Mouse (Mus musculus) CH12.LX (cell line): ENCODE measurements around the gene Aim2. TPM values are rescaled to one million over a fixed set of nuclear protein-coding genes. Genes with fewer than 3 reads are reported as not detected.

Source experiments
- DNase-seq: peaks from one replicate; pipeline ENCODE4 v3.0.0-alpha.2; 2013; ENCODE audit errors: extremely low read depth
- H3K27ac ChIP-seq: 2 replicates; pipeline ENCODE4 v1.5.1; 2012; ENCODE audit warnings: low read depth, mild to moderate bottlenecking, control low read depth, moderate library complexity; ENCODE audit not compliant: insufficient read depth
- H3K27me3 ChIP-seq: replicated peaks from 2 replicates; pipeline ENCODE3; 2012; ENCODE audit warnings: inconsistent platforms
- H3K36me3 ChIP-seq, 2 experiments: replicated peaks in 1 of 2; 2 replicates each; pipeline versions ENCODE3 to v1.6.1; 2012; ENCODE audit warnings: inconsistent platforms in 1 of 2, low read length in 1 of 2, mild to moderate bottlenecking in 1 of 2, mixed read lengths in 1 of 2, moderate library complexity in 1 of 2; ENCODE audit not compliant: control insufficient read depth in 1 of 2, insufficient read depth in 1 of 2
- H3K4me1 ChIP-seq, 2 experiments: 2 replicates each; pipeline ENCODE4 v1.6.1; 2012; ENCODE audit warnings: inconsistent platforms in 1 of 2, moderate library complexity in 1 of 2; ENCODE audit not compliant: insufficient read depth in 2 of 2, control insufficient read depth in 1 of 2
- H3K4me2 ChIP-seq: 2 replicates; pipeline ENCODE4 v1.6.1; 2012; ENCODE audit warnings: low read depth, mild to moderate bottlenecking, control low read depth; ENCODE audit not compliant: poor library complexity, insufficient read depth, severe bottlenecking
- H3K4me3 ChIP-seq, 3 experiments: fragments of 150-350 bp in 1 of 3; sonication (generic) in 1 of 3; replicated peaks in 1 of 3; 2 replicates each; pipeline versions ENCODE3 to v1.5.1; 2011 to 2012; ENCODE audit warnings: low read depth in 2 of 3, low read length in 2 of 3, mild to moderate bottlenecking in 2 of 3, moderate library complexity in 2 of 3, control low read depth in 1 of 3, improper control_type of control experiment in 1 of 3, inconsistent platforms in 1 of 3, mixed read lengths in 1 of 3; ENCODE audit not compliant: poor library complexity in 1 of 3
- H3K79me2 ChIP-seq: replicated peaks from 2 replicates; pipeline ENCODE4 v1.6.1; 2012; ENCODE audit warnings: mild to moderate bottlenecking, moderate library complexity; ENCODE audit not compliant: control insufficient read depth, poor library complexity, insufficient read depth, severe bottlenecking; ENCODE audit errors: extremely low read depth
- H3K9ac ChIP-seq: 2 replicates; pipeline ENCODE4 v1.6.1; 2012; ENCODE audit warnings: low read depth, mild to moderate bottlenecking, control low read depth, moderate library complexity; ENCODE audit not compliant: insufficient read depth
- H3K9me3 ChIP-seq: replicated peaks from 2 replicates; pipeline ENCODE3; 2012; ENCODE audit warnings: low read length, inconsistent platforms, mixed read lengths
- BHLHE40 ChIP-seq: IDR thresholded peaks from 2 replicates; pipeline ENCODE4 v1.6.1; 2011; ENCODE audit warnings: mild to moderate bottlenecking, low read depth, low read length, improper control_type of control experiment
- CHD2 ChIP-seq: IDR thresholded peaks from 2 replicates; pipeline ENCODE4 v1.6.1; 2011; ENCODE audit warnings: low read length, improper control_type of control experiment
- CTCF ChIP-seq, 2 experiments: IDR thresholded peaks in 1 of 2; conservative IDR thresholded peaks in 1 of 2; 2 replicates each; pipeline ENCODE4 v1.5.1; 2011 to 2012; ENCODE audit warnings: low read depth in 2 of 2, low read length in 2 of 2, improper control_type of control experiment in 1 of 2, inconsistent platforms in 1 of 2, mild to moderate bottlenecking in 1 of 2, moderate library complexity in 1 of 2
- E2F4 ChIP-seq: IDR thresholded peaks from 2 replicates; pipeline ENCODE4 v1.6.1; 2011; ENCODE audit warnings: low read depth, low read length, improper control_type of control experiment; ENCODE audit not compliant: insufficient replicate concordance
- ETS1 ChIP-seq: conservative IDR thresholded peaks from 2 replicates; pipeline ENCODE4 v1.6.1; 2012; ENCODE audit warnings: low read depth, mild to moderate bottlenecking, inconsistent platforms, low read length, improper control_type of control experiment, moderate library complexity
- IRF4 ChIP-seq: IDR thresholded peaks from 2 replicates; pipeline ENCODE4 v1.6.1; 2014; ENCODE audit warnings: low read depth, mild to moderate bottlenecking, inconsistent platforms, low read length, improper control_type of control experiment
- JUN ChIP-seq: IDR thresholded peaks from 2 replicates; pipeline ENCODE4 v1.6.1; 2011; ENCODE audit warnings: low read depth, mild to moderate bottlenecking, low read length, improper control_type of control experiment, moderate library complexity; ENCODE audit not compliant: insufficient read depth
- MAFK ChIP-seq: IDR thresholded peaks from 2 replicates; pipeline ENCODE4 v1.6.1; 2011; ENCODE audit warnings: low read length, improper control_type of control experiment; ENCODE audit not compliant: insufficient replicate concordance
- MEF2A ChIP-seq: IDR thresholded peaks from 2 replicates; pipeline ENCODE4 v1.6.1; 2014; ENCODE audit warnings: low read depth, mild to moderate bottlenecking, inconsistent platforms, low read length, improper control_type of control experiment, borderline replicate concordance
- MXI1 ChIP-seq: IDR thresholded peaks from 2 replicates; pipeline ENCODE4 v1.6.1; 2011; ENCODE audit warnings: mild to moderate bottlenecking, low read depth, low read length, improper control_type of control experiment
- MYC ChIP-seq: IDR thresholded peaks from 2 replicates; pipeline ENCODE4 v1.6.1; 2011; ENCODE audit warnings: low read depth, mild to moderate bottlenecking, improper control_type of control experiment, low read length
- NELFE ChIP-seq: IDR thresholded peaks from 2 replicates; pipeline ENCODE4 v1.6.1; 2011; ENCODE audit warnings: low read depth, low read length, improper control_type of control experiment
- NRF1 ChIP-seq: IDR thresholded peaks from 2 replicates; pipeline ENCODE4 v1.6.1; 2014; ENCODE audit warnings: low read depth, mild to moderate bottlenecking, inconsistent platforms, low read length, improper control_type of control experiment, moderate library complexity
- PAX5 ChIP-seq: IDR thresholded peaks from 2 replicates; pipeline ENCODE4 v1.6.1; 2012; ENCODE audit warnings: low read length, inconsistent platforms, mixed read lengths
- POLR2A ChIP-seq: IDR thresholded peaks from 2 replicates; pipeline ENCODE4 v1.6.1; 2011; ENCODE audit warnings: low read depth, mild to moderate bottlenecking, improper control_type of control experiment, low read length
- POLR2AphosphoS2 ChIP-seq: IDR thresholded peaks from 2 replicates; pipeline ENCODE4 v1.6.1; 2011; ENCODE audit warnings: low read depth, low read length, improper control_type of control experiment
- RAD21 ChIP-seq: IDR thresholded peaks from 2 replicates; pipeline ENCODE4 v1.6.1; 2011; ENCODE audit warnings: low read depth, mild to moderate bottlenecking, low read length, improper control_type of control experiment, moderate library complexity
- RCOR1 ChIP-seq: conservative IDR thresholded peaks from 2 replicates; pipeline ENCODE4 v1.6.1; 2012; ENCODE audit warnings: low read depth, mild to moderate bottlenecking, inconsistent platforms, low read length, improper control_type of control experiment
- SIN3A ChIP-seq: IDR thresholded peaks from 2 replicates; pipeline ENCODE4 v1.6.1; 2012; ENCODE audit warnings: low read length, improper control_type of control experiment, inconsistent platforms
- SMC3 ChIP-seq: IDR thresholded peaks from 2 replicates; pipeline ENCODE4 v1.6.1; 2011; ENCODE audit warnings: low read depth, low read length, improper control_type of control experiment
- ZC3H11A ChIP-seq: IDR thresholded peaks from 2 replicates; pipeline ENCODE4 v1.6.1; 2012; ENCODE audit warnings: low read depth, mild to moderate bottlenecking, inconsistent platforms, low read length, improper control_type of control experiment
- ZKSCAN1 ChIP-seq: IDR thresholded peaks from 2 replicates; pipeline ENCODE4 v1.6.1; 2012; ENCODE audit warnings: low read depth, inconsistent platforms, low read length, improper control_type of control experiment, borderline replicate concordance
- ZNF384 ChIP-seq: IDR thresholded peaks from 2 replicates; pipeline ENCODE4 v1.6.1; 2012; ENCODE audit warnings: low read depth, low read length, improper control_type of control experiment, inconsistent platforms
- dilution Hi-C: fragments of 300-500 bp; cut with MboI; formaldehyde crosslinking; loops from 2 replicates; pipeline ENCODE4 v1.14.3; 2020; ENCODE audit warnings: low sequenced_read_pairs; ENCODE audit not compliant: extremely low pct_unique_long_range_greater_than_20kb, extremely low pct_ligation_motif_present
- in situ Hi-C: fragments of 300-500 bp; cut with MboI; formaldehyde crosslinking; loops from 3 replicates; pipeline ENCODE4 v1.14.3; 2019; ENCODE audit warnings: low sequenced_read_pairs, low pct_ligation_motif_present, low pct_unique_long_range_greater_than_20kb, mixed read lengths
- polyA plus RNA-seq: library from polyadenylated mRNA; unstranded; fragments of >175 nt; gene quantifications from 2 replicates; pipeline ENCODE4 v1.2.1, GENCODE M21; 2012; ENCODE audit warnings: low read depth; ENCODE audit not compliant: insufficient read length
- total RNA-seq, 2 experiments: library from RNA; depleted of rRNA; stranded (reverse); fragments of 300-350 nt in 1 of 2; fragments of >200 nt in 1 of 2; gene quantifications; 2 replicates each; pipeline ENCODE4 v1.2.3; 2012 to 2014

Aim2 gene
- total and polyA plus RNA-seq, 3 experiments = 59.7 to 117 (median 87.0) TPM

- dilution Hi-C loops = no loop called here
- no peak overlapping the region for H3K27ac ChIP-seq
- no peaks in the 10 kb centered on the region for H3K79me2 ChIP-seq
Observed at GRCm38 (mm10) chr1:173323839-173324585, 26.7 kb upstream of the Aim2 start.

GRCm38 (mm10) chr1:173324961-173325360 lies 25.7 kb upstream of the Aim2 start:
- no peaks in the 10 kb centered on the region for H3K79me2 ChIP-seq
- no peak overlapping the region for H3K9ac ChIP-seq
- in situ Hi-C loops = no loop called here
- dilution Hi-C loops = no loop called here
- H3K4me1 ChIP-seq = 0 out of 4 replicates have a peak, but pooled peaks cover 0 to 3% of the 10 kb centered on the region in 2 experiments
- no peak for DNase-seq
- no peak overlapping the region for H3K27ac ChIP-seq
- H3K36me3 ChIP-seq = no peaks in the 10 kb centered on the region
- no peak for TF ChIP-seq JUN
- TF ChIP-seq IRF4 = no peak
- TF ChIP-seq ZKSCAN1 = no peak
- TF ChIP-seq BHLHE40 = no peak
- TF ChIP-seq NELFE = no peak
- TF ChIP-seq POLR2A = no peak
- no peak for TF ChIP-seq CHD2
- TF ChIP-seq, all 38 proteins: peak for 0
- Histone ChIP-seq H3K9me3 (no peaks in the 10 kb centered on the region), H3K4me3 (no peak overlapping the region), H3K4me2 (no peak overlapping the region), H3K27me3 (no peaks in the 10 kb centered on the region)

More at GRCm38 (mm10) chr1:173323839-173324585, 26.7 kb upstream of the Aim2 start:
- peak; percentile 33 for DNase-seq
- Histone ChIP-seq H3K36me3 (no peaks in the 10 kb centered on the region), H3K4me2 (no peak overlapping the region), H3K4me1 (0 out of 4 replicates have a peak, but pooled peaks cover 0 to 3% of the 10 kb centered on the region in 2 experiments), H3K9me3 (no peaks in the 10 kb centered on the region), H3K27me3 (no peaks in the 10 kb centered on the region), H3K9ac (no peak overlapping the region), H3K4me3 (no peak overlapping the region)
- TF ChIP-seq RCOR1 (no peak), CTCF (conservative IDR thresholded peaks at IDR 0.05 in 1 of 2, IDR thresholded peaks at IDR 0.05 in 1 of 2; ENCODE audit: low read depth in 2 of 2, low read length in 2 of 2) (peak; percentile 72 to 85), MAFK (no peak), ZNF384 (no peak), CHD2 (no peak), SMC3 (peak; percentile 77), NRF1 (no peak), SIN3A (no peak), POLR2AphosphoS2 (no peak), MXI1 (no peak), ETS1 (no peak), POLR2A (no peak), MEF2A (no peak), ZC3H11A (peak; percentile 30; the same call in 1 of the 2 replicates), IRF4 (no peak), MYC (no peak), ZKSCAN1 (no peak), E2F4 (no peak), RAD21 (peak; percentile 74), PAX5 (no peak)
- in situ Hi-C loops = no loop called here
